Mouse (Mus musculus) limb, embryonic 15.5 days (tissue): ENCODE measurements around the gene Crb2. TPM values are rescaled to one million over a fixed set of nuclear protein-coding genes. Genes with fewer than 3 reads are reported as not detected.
A peak's percentile ranks its signal among the peaks of the same experiment; 100 is the strongest.

Experiments used
- ATAC-seq: fragments of 200-750 bp; cut with Nextera tagmentation; 2 replicates; pipeline ENCODE4 v1.8.0; 2017; ENCODE audit warnings: low read depth, moderate TSS enrichment; ENCODE audit not compliant: insufficient number of reproducible peaks, low FRiP score, low TSS enrichment
- H3K27ac ChIP-seq: fragments of 300-500 bp; sonication (generic); 2 replicates; pipeline ENCODE4 v1.5.1; 2015; ENCODE audit warnings: moderate library complexity, mild to moderate bottlenecking, inconsistent platforms
- H3K27me3 ChIP-seq: fragments of 300-500 bp; sonication (generic); 2 replicates; pipeline ENCODE4 v1.6.1; 2015; ENCODE audit warnings: inconsistent platforms
- H3K36me3 ChIP-seq: fragments of 300-500 bp; sonication (generic); 2 replicates; pipeline ENCODE4 v1.6.1; 2015; ENCODE audit warnings: inconsistent platforms
- H3K4me1 ChIP-seq: fragments of 300-500 bp; sonication (generic); 2 replicates; pipeline ENCODE4 v1.6.1; 2015; ENCODE audit warnings: inconsistent platforms
- H3K4me2 ChIP-seq: fragments of 300-500 bp; sonication (generic); 2 replicates; pipeline ENCODE4 v1.6.1; 2015; ENCODE audit warnings: mild to moderate bottlenecking, inconsistent platforms
- H3K4me3 ChIP-seq: fragments of 300-500 bp; sonication (generic); 2 replicates; pipeline ENCODE4 v1.5.1; 2015; ENCODE audit warnings: mild to moderate bottlenecking, inconsistent platforms
- H3K9ac ChIP-seq: fragments of 300-500 bp; sonication (generic); 2 replicates; pipeline ENCODE4 v1.6.1; 2015; ENCODE audit warnings: inconsistent platforms
- H3K9me3 ChIP-seq: fragments of 300-500 bp; sonication (generic); 2 replicates; pipeline ENCODE4 v1.6.1; 2016; ENCODE audit warnings: inconsistent platforms
- WGBS: fragments of 180-500 bp; shearing (Covaris S2); methylation state at CpG from one replicate; pipeline ENCODE4 v1.1.7; 2015; 5-methylcytosine and 5-hydroxymethylcytosine counted together
- polyA plus RNA-seq: library from polyadenylated mRNA; unstranded; fragments of >200 nt; fragmentation: Nextera tagmentation; extraction: Ambion mirVana; gene quantifications from 2 replicates; pipeline ENCODE4 v1.2.1, GENCODE M21; 2015

Gene Crb2
- 0.31 and 0.36 TPM in 2 replicates for polyA plus RNA-seq

DNA sequence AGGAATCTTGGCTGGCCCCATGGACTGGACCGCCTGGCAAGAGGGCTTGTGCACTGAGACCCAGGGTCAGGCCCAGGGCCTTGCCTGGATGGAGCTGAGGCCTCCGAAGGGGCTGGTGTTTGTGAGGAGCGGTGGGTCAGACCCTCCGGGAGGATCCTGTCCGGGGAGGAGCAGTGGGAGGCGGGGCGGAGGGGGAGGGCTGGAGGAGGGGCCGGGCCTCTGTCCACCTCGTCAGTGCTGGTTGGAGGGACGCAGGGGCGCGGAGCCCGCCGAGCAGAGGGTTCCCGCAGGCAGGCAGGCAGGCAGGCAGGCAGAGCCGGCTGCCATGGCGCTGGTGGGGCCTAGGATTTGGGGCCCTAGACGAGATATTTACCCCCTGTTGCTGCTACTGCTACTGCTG lies at the start of gene Crb2:
Gene Crb2 (plus strand): TSS at position 234 of the 400 bp plus-strand sequence.
- no peaks in the 10 kb centered on the region for H3K36me3 ChIP-seq
- H3K27ac ChIP-seq = no peak within 1 kb of the TSS
- 11% methylated on average over 18 of the region's 18 CpGs for WGBS
- peaks cover 30% of the 10 kb centered on the region for H3K27me3 ChIP-seq
- H3K4me3 ChIP-seq = peak within 1 kb of the TSS; percentile 21
- no peak within 1 kb of the TSS for H3K9ac ChIP-seq
- no peaks in the 10 kb centered on the region for H3K9me3 ChIP-seq
- H3K4me2 ChIP-seq = peak within 1 kb of the TSS; percentile 39
- ATAC-seq = no peak
- peaks cover 45% of the 10 kb centered on the region for H3K4me1 ChIP-seq

DNA sequence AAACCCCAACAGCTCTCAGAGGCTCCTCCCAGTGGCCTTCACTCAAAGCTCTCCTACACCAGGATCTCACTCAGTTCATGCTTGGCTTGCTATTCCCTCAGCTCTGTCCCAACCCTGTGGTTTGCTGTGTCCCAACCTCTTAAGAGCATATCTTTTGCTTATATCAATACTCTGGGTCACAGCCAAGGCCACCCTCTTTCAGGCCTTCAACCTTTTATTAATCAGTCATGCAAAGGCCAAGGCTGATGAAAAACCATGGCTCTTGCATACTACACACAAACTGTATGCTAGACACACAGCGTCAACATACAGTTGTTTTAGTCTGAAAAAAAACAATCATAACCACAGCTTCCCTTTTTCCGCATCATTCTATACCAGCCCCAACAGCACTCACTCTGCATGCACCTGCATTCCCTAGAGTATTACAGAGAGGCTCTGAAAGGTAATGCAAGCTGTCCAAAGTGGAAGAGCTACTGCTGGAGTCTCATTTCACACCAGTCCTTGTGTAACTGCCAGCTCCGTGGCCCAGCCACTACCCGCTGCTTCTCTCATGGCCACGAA lies 44.7 kb upstream of the Crb2 start:
- Histone ChIP-seq H3K27me3 (no peaks in the 10 kb centered on the region), H3K4me3 (no peak overlapping the region), H3K4me2 (no peak overlapping the region), H3K9me3 (no peaks in the 10 kb centered on the region), H3K36me3 (no peaks in the 10 kb centered on the region), H3K27ac (no peak overlapping the region), H3K9ac (no peak overlapping the region), H3K4me1 (peaks cover 10% of the 10 kb centered on the region)
- ATAC-seq = no peak
- WGBS = 84% methylated on average over 5 of the region's 5 CpGs

DNA sequence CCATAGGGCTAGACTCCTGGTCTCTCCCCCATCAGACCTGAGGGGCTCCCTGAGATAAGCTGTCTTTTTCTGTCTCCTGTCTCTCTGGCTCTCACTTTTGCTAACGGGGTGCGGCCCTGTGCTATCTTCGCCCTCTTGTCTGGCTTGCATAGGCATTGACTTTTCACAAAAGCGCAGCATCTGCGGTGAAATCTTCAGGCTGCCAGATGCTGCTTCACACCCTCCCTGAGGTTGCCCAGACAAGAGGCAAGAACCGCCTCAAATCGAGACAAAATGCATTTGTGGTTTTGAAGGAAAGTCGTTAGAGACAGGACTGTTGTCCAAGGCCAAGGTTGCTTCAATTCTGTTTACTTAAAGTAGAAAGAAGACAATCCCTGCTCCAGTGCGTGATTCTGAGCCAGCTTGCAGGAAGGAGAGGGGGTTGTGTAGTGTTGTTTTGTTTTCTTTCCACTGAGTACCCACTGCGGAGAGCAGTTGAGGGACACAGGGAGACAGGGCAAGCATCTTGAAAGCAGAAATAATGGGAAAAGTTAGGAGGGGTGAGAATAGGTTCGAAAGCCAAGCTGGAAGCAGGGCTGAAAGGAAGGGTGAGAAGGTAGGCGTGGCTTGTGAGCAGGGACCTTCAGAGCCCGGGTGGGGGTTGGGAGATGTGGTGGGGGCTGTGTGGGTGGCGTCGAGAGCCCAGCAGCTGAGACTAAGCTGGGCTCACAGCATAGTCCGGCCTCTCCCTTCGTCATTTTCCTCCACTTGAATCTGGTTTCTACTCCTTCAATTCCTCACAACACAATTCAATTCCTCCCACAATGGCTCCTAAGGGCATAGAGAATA lies 40.9 kb upstream of the Crb2 start:
- no peak overlapping the region for H3K9ac ChIP-seq

DNA sequence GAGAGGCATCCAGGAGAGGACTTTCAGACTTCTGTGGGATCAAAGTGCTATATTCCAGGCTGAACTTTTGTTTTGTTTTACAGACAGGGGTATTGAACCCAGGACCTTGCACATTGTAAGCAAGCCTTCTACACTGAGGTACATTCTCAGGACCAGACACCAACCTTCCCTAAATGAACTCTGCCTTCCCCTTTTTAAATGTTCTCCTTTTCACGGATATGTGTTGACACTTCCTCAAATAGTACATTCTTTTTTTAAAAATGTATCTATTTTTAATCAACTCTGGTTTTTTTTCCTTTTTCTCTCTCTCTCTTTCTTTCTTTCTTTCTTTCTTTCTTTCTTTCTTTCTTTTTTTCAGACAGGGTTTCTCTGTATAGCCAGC lies 40.3 kb upstream of the Crb2 start:
- Histone ChIP-seq H3K9me3 (no peaks in the 10 kb centered on the region), H3K4me2 (peak overlapping the region; percentile 22), H3K4me1 (peaks cover 10% of the 10 kb centered on the region), H3K36me3 (no peaks in the 10 kb centered on the region), H3K27me3 (no peaks in the 10 kb centered on the region), H3K9ac (no peak overlapping the region), H3K27ac (no peak overlapping the region), H3K4me3 (no peak overlapping the region)
- no peak for ATAC-seq
- 60% methylated on average over 1 of the region's 1 CpGs for whole genome bisulfite sequencing

More for the DNA sequence above, 40.9 kb upstream of the Crb2 start:
- peak overlapping the region; percentile 22 for H3K4me2 ChIP-seq
- peaks cover 10% of the 10 kb centered on the region for H3K4me1 ChIP-seq
- H3K9me3 ChIP-seq = no peaks in the 10 kb centered on the region
- no peaks in the 10 kb centered on the region for H3K36me3 ChIP-seq
- no peak for ATAC-seq
- H3K27me3 ChIP-seq = no peaks in the 10 kb centered on the region
- 0 out of 2 replicates have a peak overlapping the region, but pooled peaks have one; percentile 1 for H3K27ac ChIP-seq
- H3K4me3 ChIP-seq = no peak overlapping the region
- WGBS = 20% methylated on average over 17 of the region's 17 CpGs

DNA sequence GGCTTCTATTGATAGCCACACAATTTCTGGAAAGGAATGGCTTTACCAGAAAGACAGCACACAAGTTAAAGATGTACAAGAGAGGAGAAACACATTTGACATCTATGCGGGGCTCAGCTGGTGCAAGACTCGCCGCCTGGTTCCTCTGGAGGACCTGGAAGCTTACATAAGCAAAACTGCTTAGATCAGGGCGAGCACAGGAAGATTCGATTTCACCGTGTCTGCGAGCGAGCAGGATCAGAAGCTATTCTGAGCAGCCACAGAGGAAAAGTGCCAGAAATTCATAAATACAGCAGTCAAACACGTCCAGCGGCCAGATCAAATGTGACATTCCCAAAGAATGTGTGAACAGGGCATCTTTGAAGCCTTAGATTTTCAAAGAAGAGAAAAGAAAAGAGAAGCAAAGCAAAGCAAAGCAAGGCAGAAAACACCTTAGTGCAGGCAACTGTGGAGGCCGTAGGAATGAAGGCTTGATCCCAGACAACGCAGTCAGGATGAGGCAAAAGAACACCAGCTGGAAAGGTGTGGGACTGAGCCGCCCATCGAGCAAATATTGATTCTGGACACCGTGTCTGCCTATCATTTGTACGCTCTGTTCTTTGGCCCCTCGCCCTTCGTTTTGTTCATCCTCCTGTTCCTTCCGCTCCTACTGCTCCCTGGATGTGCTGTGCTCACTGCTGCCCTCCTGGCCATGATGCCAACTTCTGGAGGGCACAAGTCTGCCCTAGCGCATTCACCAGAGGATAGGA lies 34.1 kb upstream of the Crb2 start:
- Histone ChIP-seq H3K4me3 (no peak overlapping the region), H3K27me3 (no peaks in the 10 kb centered on the region), H3K36me3 (no peaks in the 10 kb centered on the region), H3K9ac (no peak overlapping the region), H3K4me1 (peaks cover 13% of the 10 kb centered on the region), H3K9me3 (no peaks in the 10 kb centered on the region), H3K4me2 (no peak overlapping the region), H3K27ac (peak overlapping the region; percentile 2; the same call in 1 of the 2 replicates)
- no peak for ATAC-seq
- WGBS = 60% methylated on average over 20 of the region's 20 CpGs

DNA sequence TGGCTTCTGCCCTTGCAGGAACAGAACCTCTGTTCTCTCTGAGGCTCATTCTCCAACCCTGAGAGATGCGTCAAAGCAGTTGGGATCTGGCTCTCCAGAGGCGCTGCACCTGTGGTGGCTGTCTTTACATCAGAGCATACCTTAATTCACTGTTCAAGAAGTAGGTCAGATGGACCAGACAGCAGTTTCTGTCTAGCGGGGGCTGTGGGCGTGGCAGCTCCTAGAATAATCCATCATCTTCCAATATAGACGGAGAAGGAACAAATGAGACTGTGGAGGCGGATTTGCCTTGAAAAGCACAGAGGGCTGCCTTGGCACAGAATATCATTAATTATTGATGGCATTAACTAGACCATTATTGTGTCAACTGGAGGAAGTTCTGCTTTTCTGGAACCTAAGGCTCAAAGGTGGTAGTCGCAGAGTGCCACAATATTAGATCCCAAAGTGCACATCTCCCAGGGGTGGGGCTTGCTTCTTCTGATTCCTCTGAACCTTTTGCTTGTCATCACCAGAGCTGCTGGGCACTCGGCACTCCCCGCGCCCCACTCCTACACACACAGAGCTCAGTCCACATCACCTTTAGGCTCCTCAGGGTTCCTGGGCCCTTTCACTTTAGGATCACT lies 31.2 kb upstream of the Crb2 start:
- WGBS = 90% methylated on average over 10 of the region's 10 CpGs
- Histone ChIP-seq H3K4me2 (no peak overlapping the region), H3K4me1 (peaks cover 37% of the 10 kb centered on the region), H3K4me3 (no peak overlapping the region), H3K27ac (no peak overlapping the region), H3K9me3 (no peaks in the 10 kb centered on the region), H3K9ac (no peak overlapping the region), H3K36me3 (no peaks in the 10 kb centered on the region), H3K27me3 (no peaks in the 10 kb centered on the region)
- ATAC-seq = no peak

DNA sequence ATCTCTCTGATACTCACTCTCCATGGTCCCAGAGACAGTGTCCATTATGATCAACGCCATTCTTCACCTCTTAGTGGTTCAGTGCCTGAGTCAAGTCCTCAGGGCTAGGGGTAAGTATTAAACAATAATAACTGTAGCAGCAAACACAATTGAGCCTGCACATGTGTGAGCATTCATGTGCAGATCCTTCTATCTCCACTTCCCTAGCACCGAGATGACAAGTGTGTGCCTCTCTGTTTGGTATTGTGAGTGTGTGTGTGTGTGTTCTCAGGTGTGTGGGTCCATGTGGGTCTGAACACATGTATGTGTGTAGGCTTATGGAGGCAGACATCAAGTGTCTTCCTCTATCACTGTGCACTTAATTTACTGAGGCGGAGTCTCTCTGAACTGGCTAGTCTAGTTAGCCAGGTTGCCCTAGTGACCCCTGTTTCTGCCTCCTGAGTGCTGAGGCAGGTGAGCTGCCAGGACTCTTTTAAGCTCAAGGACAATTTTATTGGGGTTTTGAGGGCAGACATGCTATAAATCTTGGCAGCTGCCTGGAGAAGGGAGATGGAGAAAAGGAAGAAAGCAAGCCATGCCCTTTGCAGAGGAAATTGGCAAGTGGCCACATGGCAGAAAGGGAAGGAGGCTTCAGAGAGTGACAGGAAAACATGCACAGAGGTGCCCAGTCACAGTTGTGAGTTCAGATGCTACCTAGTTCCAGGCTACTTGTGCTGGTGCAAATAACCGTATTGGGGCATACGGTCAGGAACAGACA lies 29.6 kb upstream of the Crb2 start:
- H3K27me3 ChIP-seq = no peaks in the 10 kb centered on the region
- 81% methylated on average over 5 of the region's 5 CpGs for WGBS
- no peaks in the 10 kb centered on the region for H3K36me3 ChIP-seq
- peaks cover 37% of the 10 kb centered on the region for H3K4me1 ChIP-seq
- H3K9ac ChIP-seq = no peak overlapping the region
- ATAC-seq = no peak
- H3K27ac ChIP-seq = peak overlapping the region; percentile 51; the same call in 1 of the 2 replicates
- no peak overlapping the region for H3K4me2 ChIP-seq
- H3K4me3 ChIP-seq = no peak overlapping the region
- H3K9me3 ChIP-seq = no peaks in the 10 kb centered on the region

DNA sequence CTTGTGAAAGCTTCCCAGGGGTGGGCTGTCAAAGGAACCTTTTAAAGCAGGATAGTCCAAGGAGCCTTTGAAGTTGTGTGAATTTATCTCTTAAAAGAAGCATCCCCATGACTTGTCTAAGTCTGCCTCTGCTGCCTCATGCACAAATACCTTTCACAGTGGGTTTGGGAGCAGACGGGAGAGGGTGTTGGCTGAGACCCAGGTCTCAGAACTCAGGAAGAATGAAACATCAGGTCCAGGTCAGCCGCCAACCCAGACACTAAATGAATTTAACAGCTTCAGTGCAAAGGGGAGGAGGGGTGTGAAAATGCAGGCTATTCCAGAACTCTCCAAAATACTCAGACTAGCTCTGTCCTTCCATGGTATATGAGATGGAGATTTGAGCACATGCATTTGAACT lies 28.1 kb upstream of the Crb2 start:
- Histone ChIP-seq H3K27me3 (no peaks in the 10 kb centered on the region), H3K36me3 (no peaks in the 10 kb centered on the region), H3K27ac (peak overlapping the region; percentile 91), H3K4me1 (peaks cover 30% of the 10 kb centered on the region), H3K9ac (0 out of 2 replicates have a peak overlapping the region, but pooled peaks have one; percentile 14), H3K9me3 (no peaks in the 10 kb centered on the region), H3K4me3 (no peak overlapping the region), H3K4me2 (no peak overlapping the region)
- 0 out of 2 replicates have a peak, but pooled peaks have one; percentile 3 for ATAC-seq
- 18% methylated on average over 2 of the region's 2 CpGs for WGBS

DNA sequence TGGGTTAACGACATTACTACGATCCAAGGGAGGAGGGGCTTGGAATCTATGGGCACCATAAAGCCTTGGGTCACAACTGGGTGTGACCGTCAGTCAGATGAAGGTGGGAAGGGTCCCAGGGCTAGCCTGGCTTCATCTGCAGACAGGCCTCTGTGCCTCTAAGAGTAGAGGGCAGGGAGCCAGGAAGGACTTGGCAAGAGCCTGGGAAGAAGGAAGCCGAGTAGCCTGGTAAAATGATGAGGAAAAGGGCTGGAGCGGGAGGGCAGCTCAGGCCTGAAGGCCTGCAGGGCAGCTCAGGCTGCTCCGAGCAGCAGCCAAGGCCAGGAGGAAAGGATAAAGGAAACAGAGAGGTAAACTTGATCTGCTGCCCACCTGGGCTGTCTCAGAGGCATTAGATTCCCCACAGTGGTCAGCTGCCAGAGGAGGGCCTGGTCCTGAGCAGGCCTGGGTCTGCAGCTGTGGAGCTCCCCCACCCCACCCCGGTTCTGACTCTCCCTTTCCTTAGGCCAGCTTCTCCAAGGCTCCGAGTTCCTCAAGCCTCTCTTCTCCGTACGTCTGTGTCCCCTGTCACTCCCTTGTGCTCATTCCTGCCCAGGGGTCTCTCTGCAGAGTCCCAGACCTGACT lies 27.5 kb upstream of the Crb2 start:
- H3K9me3 ChIP-seq = no peaks in the 10 kb centered on the region
- H3K4me1 ChIP-seq = peaks cover 30% of the 10 kb centered on the region
- WGBS = 30% methylated on average over 10 of the region's 10 CpGs
- peak overlapping the region; percentile 91 for H3K27ac ChIP-seq
- no peaks in the 10 kb centered on the region for H3K27me3 ChIP-seq
- H3K4me2 ChIP-seq = no peak overlapping the region
- peak; percentile 84 for ATAC-seq
- no peak overlapping the region for H3K4me3 ChIP-seq
- H3K36me3 ChIP-seq = no peaks in the 10 kb centered on the region
- H3K9ac ChIP-seq = 0 out of 2 replicates have a peak overlapping the region, but pooled peaks have one; percentile 14

DNA sequence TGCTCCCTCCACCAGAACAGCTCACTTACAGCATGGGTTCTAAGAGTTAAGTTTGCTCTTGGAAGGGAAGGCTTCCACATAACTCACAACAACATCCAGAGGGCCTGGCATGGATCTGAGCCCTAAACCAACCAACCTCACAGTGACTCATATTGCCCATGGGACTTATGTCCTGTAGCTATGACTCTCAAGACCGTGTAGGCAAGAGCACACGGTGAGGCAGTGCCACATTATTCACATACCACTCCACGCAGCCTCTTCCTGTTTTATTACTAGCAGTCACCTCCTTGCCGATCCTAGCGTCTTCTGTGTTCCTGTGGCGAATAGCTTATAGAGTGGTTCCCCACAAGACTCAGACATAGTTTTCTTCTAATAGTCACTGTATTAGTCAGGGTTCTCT lies 26.7 kb upstream of the Crb2 start:
- peak overlapping the region; percentile 91 for H3K27ac ChIP-seq
- H3K36me3 ChIP-seq = no peaks in the 10 kb centered on the region
- no peak for ATAC-seq
- no peak overlapping the region for H3K4me3 ChIP-seq
- peaks cover 30% of the 10 kb centered on the region for H3K4me1 ChIP-seq
- no peaks in the 10 kb centered on the region for H3K27me3 ChIP-seq
- no peak overlapping the region for H3K9ac ChIP-seq
- no peaks in the 10 kb centered on the region for H3K9me3 ChIP-seq
- H3K4me2 ChIP-seq = no peak overlapping the region
- WGBS = 31% methylated on average over 6 of the region's 6 CpGs

DNA sequence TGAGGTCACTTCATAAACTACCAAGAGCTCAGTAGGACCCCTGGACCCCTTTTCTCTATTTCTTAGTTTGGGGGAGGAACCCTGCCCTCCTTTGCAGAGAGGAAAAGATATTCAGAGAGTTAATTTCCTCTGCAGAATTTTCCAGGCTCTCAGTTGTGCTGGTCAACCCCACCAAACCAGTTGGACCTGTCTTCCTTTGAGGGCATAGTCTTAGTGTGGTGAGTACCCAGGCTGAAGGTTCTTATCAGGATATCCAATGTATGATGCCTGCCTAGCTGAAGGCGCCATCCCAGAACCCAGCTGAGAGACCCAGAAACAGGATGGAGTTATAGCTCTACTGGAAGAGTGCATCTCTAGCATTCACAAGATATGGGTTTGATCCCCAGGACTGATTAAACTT lies 24.9 kb upstream of the Crb2 start:
- no peak for ATAC-seq
- H3K9ac ChIP-seq = no peak overlapping the region
- no peaks in the 10 kb centered on the region for H3K36me3 ChIP-seq
- H3K4me1 ChIP-seq = peaks cover 36% of the 10 kb centered on the region
- no peak overlapping the region for H3K4me2 ChIP-seq
- H3K4me3 ChIP-seq = no peak overlapping the region
- WGBS = 90% methylated on average over 1 of the region's 1 CpGs
- H3K9me3 ChIP-seq = no peaks in the 10 kb centered on the region
- no peaks in the 10 kb centered on the region for H3K27me3 ChIP-seq
- H3K27ac ChIP-seq = no peak overlapping the region
